Mouse (Mus musculus): ENCODE results near the gene Tbce.
"Not testable (repeated sequence)": the region's sequence is repeated elsewhere in the genome, so short reads cannot be mapped to it uniquely, and the experiment has no call there.

- not testable (repeated sequence) for TF ChIP-seq POLR2A (IDR thresholded peaks at IDR 0.05; ENCODE audit: control insufficient read depth in 1 of 2, insufficient read depth in 1 of 2, low read depth in 1 of 2, low read length in 2 of 2, poor library complexity in 1 of 2); CTCF (IDR thresholded peaks at IDR 0.05 in 2 of 3, conservative IDR thresholded peaks at IDR 0.05 in 1 of 3; ENCODE audit: control insufficient read depth in 1 of 3, insufficient read depth in 1 of 3, low read depth in 2 of 3, low read length in 3 of 3, poor library complexity in 1 of 3, severe bottlenecking in 1 of 3); TAL1 (IDR thresholded peaks at IDR 0.05; ENCODE audit: low read length); HCFC1 (IDR thresholded peaks at IDR 0.05; ENCODE audit: low read depth, low read length); ZNF384 (IDR thresholded peaks at IDR 0.05; ENCODE audit: low read depth, low read length); TCF12 (IDR thresholded peaks at IDR 0.05; ENCODE audit: low read depth, low read length); TBP (IDR thresholded peaks at IDR 0.05; ENCODE audit: low read depth, low read length); BHLHE40 (IDR thresholded peaks at IDR 0.05; ENCODE audit: borderline replicate concordance, low read depth, low read length); EP300 (IDR thresholded peaks at IDR 0.05; ENCODE audit: low read depth in 1 of 2, low read length in 2 of 2); NELFE (IDR thresholded peaks at IDR 0.05; ENCODE audit: low read depth, low read length); ZC3H11A (IDR thresholded peaks at IDR 0.05; ENCODE audit: low read depth, low read length); CHD1 (IDR thresholded peaks at IDR 0.05; ENCODE audit: low read depth, low read length)
Observed at GRCm38 (mm10) chr13:13981842-13982241, 57.6 kb downstream of the Tbce start.

All from MEL (cell line).